In the genomic region with DNA sequence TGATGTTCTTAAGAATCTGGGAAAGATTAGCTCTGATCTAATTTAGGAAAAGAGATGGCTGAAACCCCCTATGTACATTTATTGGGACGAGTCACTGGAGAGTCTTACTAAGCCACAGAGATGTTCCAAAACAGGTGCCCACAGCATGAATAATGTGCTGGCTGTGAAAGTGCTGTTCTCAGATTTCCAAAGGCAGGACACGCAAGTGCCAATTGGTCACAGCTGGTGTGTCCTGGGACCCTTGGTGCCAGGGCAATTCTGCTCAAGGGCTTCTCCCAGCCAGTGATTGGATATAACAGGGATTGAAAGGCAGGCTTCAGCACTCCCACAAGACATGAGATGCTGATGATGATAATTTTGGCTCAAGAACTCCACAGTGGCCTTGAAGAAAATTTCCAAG, we compare ENCODE assay signal across 30 mouse cellular contexts. TPM values are rescaled to one million over a fixed set of nuclear protein-coding genes. Genes with fewer than 3 reads are reported as not detected.
DNase-seq lines count a peak whose midpoint lies in the region; ATAC-seq and TF ChIP-seq lines count a peak whose summit lies in the region.
"Had no signal": no experiment of that assay in that cellular context is flagged by ENCODE, and none has a peak within 500 bp of the region (broad histone marks: within the 10 kb centered on the region; RNA-seq: fewer than 3 reads in every experiment).

No protein-coding gene starts in this region.

- intact Hi-C loops in left cerebral cortex, postnatal 4 days (cut with DNase I) = no loop called here
- intact Hi-C loops in gastrocnemius, postnatal 14 days (cut with DNase I; ENCODE audit: low total_unique reads) = no loop called here

- H3K9me3 ChIP-seq in forebrain, embryonic 10.5 days = no peaks in the 10 kb centered on the region
- no peaks in the 10 kb centered on the region for H3K9me3 ChIP-seq in forebrain, postnatal 0 days (ENCODE audit: low read length)
- H3K9me3 ChIP-seq: forebrain, embryonic 15.5 days; G1E; heart, embryonic 13.5 days; hindbrain, embryonic 10.5 days; limb, embryonic 15.5 days; liver, embryonic 13.5 days; midbrain, embryonic 15.5 days; neural tube, embryonic 12.5 days had no signal

- no peak for TF ChIP-seq CTCF in forebrain, postnatal 0 days (IDR thresholded peaks at IDR 0.05; ENCODE audit: low read depth)

- WGBS in forebrain, embryonic 10.5 days = 82% methylated on average over 2 of the region's 2 CpGs
- WGBS in forebrain, postnatal 0 days = 73% methylated on average over 2 of the region's 2 CpGs

- H3K4me1 ChIP-seq in forebrain, embryonic 10.5 days = no peaks in the 10 kb centered on the region
- H3K4me1 ChIP-seq in forebrain, postnatal 0 days (ENCODE audit: insufficient read depth) = no peaks in the 10 kb centered on the region
- H3K4me1 ChIP-seq: forebrain, embryonic 15.5 days; heart, embryonic 13.5 days; hindbrain, embryonic 10.5 days; limb, embryonic 15.5 days; liver, embryonic 13.5 days; midbrain, embryonic 15.5 days; neural tube, embryonic 12.5 days had no signal

- H3K36me3 ChIP-seq in forebrain, embryonic 10.5 days (replicated peaks) = no peaks in the 10 kb centered on the region
- H3K36me3 ChIP-seq in forebrain, postnatal 0 days (ENCODE audit: insufficient read depth) = no peaks in the 10 kb centered on the region
- H3K36me3 ChIP-seq: forebrain, embryonic 15.5 days; G1E; heart, embryonic 13.5 days; hindbrain, embryonic 10.5 days; limb, embryonic 15.5 days; liver, embryonic 13.5 days; midbrain, embryonic 15.5 days; neural tube, embryonic 12.5 days had no signal

- no peak overlapping the region for H3K27ac ChIP-seq in forebrain, embryonic 10.5 days
- H3K27ac ChIP-seq in forebrain, postnatal 0 days (ENCODE audit: low read depth, low read length) = no peak overlapping the region
- H3K27ac ChIP-seq: forebrain, embryonic 15.5 days; heart, embryonic 13.5 days; hindbrain, embryonic 10.5 days; limb, embryonic 15.5 days; liver, embryonic 13.5 days; macrophage; midbrain, embryonic 15.5 days; neural tube, embryonic 12.5 days; stomach, postnatal 0 days had no signal

- peak; percentile 31 to 45 for DNase-seq in cerebellum, postnatal 10 days
- DNase-seq in cerebellum, adult 11 months = no peak
- DNase-seq in left cerebral cortex, postnatal 4 days = peak; percentile 31
- DNase-seq in left cerebral cortex, adult 11 months (ENCODE audit: low spot score) = no peak
- DNase-seq in gastrocnemius, postnatal 14 days = peak; percentile 45
- peak; percentile 49 for DNase-seq in skeletal muscle tissue, adult 2 months (ENCODE audit: low read depth, low spot score)
- no peak for DNase-seq in forebrain, embryonic 10.5 days (ENCODE audit: extremely low spot score, low spot score)
- DNase-seq in forebrain, postnatal 0 days = no peak
- DNase-seq: adrenal gland, adult 8-10 months; cerebellum, adult 8-10 months; heart, postnatal 10 days; kidney, postnatal 14 days; layer of hippocampus, adult 9-11 months; liver, embryonic 13.5 days; lung, adult 2 months; lung, postnatal 10 days; right cerebral cortex, adult 18-20 months; thymus, adult 18-20 months; thymus, postnatal 25 days had no signal

- H3K4me2 ChIP-seq in forebrain, postnatal 0 days (ENCODE audit: low read depth) = no peak overlapping the region
- H3K4me2 ChIP-seq: forebrain, embryonic 15.5 days; heart, embryonic 13.5 days; limb, embryonic 15.5 days; liver, embryonic 13.5 days; midbrain, embryonic 15.5 days; neural tube, embryonic 12.5 days had no signal

- ATAC-seq in forebrain, postnatal 0 days = no peak
- ATAC-seq: forebrain, embryonic 15.5 days; intestine, postnatal 0 days; midbrain, embryonic 15.5 days had no signal

- H3K9ac ChIP-seq in forebrain, postnatal 0 days = no peak overlapping the region
- H3K9ac ChIP-seq: forebrain, embryonic 15.5 days; heart, embryonic 13.5 days; limb, embryonic 15.5 days; liver, embryonic 13.5 days; midbrain, embryonic 15.5 days; neural tube, embryonic 12.5 days had no signal

- H3K27me3 ChIP-seq in forebrain, embryonic 10.5 days (ENCODE audit: poor library complexity, severe bottlenecking) = no peaks in the 10 kb centered on the region
- no peaks in the 10 kb centered on the region for H3K27me3 ChIP-seq in forebrain, postnatal 0 days (ENCODE audit: insufficient read depth, low read length)
- H3K27me3 ChIP-seq: forebrain, embryonic 15.5 days; heart, embryonic 13.5 days; limb, embryonic 15.5 days; liver, embryonic 13.5 days; midbrain, embryonic 15.5 days; neural tube, embryonic 12.5 days had no signal

- no peak overlapping the region for H3K4me3 ChIP-seq in forebrain, embryonic 10.5 days
- no peak overlapping the region for H3K4me3 ChIP-seq in forebrain, postnatal 0 days (ENCODE audit: low read depth, low read length)
- H3K4me3 ChIP-seq: forebrain, embryonic 15.5 days; heart, embryonic 13.5 days; hindbrain, embryonic 10.5 days; limb, embryonic 15.5 days; liver, embryonic 13.5 days; midbrain, embryonic 15.5 days; neural tube, embryonic 12.5 days had no signal

RNA-seq across cellular contexts. Expression of a gene that starts 16.7 kb away (rescaled TPM):
- 1 to 10 TPM; 2.2 to 2.4 TPM for total RNA-seq in left cerebral cortex, postnatal 4 days (2021)
- 1 to 10 TPM; 4.4 to 4.6 TPM for total RNA-seq in gastrocnemius, postnatal 14 days (2021)
- 4.4 and 5.0 TPM in 2 replicates for polyA plus RNA-seq in forebrain, embryonic 10.5 days (2016; fragmentation: Nextera tagmentation; extraction: Ambion mirVana)
- 2.0 and 2.4 TPM in 2 replicates for total RNA-seq in forebrain, postnatal 0 days (2014; rRNA removed)
- 0.57 and 1.2 TPM in 2 replicates for polyA plus RNA-seq in forebrain, postnatal 0 days (2015; fragmentation: Nextera tagmentation; extraction: Ambion mirVana)
- total RNA-seq: megakaryocyte-erythroid progenitor cell, adult 5-6 weeks had no signal
- polyA plus RNA-seq: G1E, macrophage had no signal

RNA-seq across cellular contexts. Expression of a gene that starts 48.1 kb away (rescaled TPM):
- total RNA-seq in left cerebral cortex, postnatal 4 days (2021) = 100 to 1,000 TPM; 270 to 290 TPM
- 10 to 100 TPM; 11.2 to 15.0 TPM for total RNA-seq in gastrocnemius, postnatal 14 days (2021)
- 97.3 and 99.4 TPM in 2 replicates for polyA plus RNA-seq in forebrain, embryonic 10.5 days (2016; fragmentation: Nextera tagmentation; extraction: Ambion mirVana)
- total RNA-seq in forebrain, postnatal 0 days (2014; rRNA removed) = 242 and 286 TPM in 2 replicates
- 147 and 183 TPM in 2 replicates for polyA plus RNA-seq in forebrain, postnatal 0 days (2015; fragmentation: Nextera tagmentation; extraction: Ambion mirVana)
- polyA plus RNA-seq: G1E had no signal

Comparison
In these comparisons a context has a peak if more than half of its experiments do, and no peak if none do; other contexts are left out.
1. DNase-seq: peak in cerebellum, postnatal 10 days (2 of 2), left cerebral cortex, postnatal 4 days (single experiment), gastrocnemius, postnatal 14 days (single experiment) and skeletal muscle tissue, adult 2 months (single experiment); none in cerebellum, adult 11 months (single experiment), left cerebral cortex, adult 11 months (single experiment), forebrain, embryonic 10.5 days (single experiment) and forebrain, postnatal 0 days (single experiment).
2. RNA of a gene that starts 48.1 kb away (total RNA-seq): 270 to 290 TPM in left cerebral cortex, postnatal 4 days and 242 to 286 TPM in forebrain, postnatal 0 days; 11.2 to 15.0 TPM in gastrocnemius, postnatal 14 days; every median in the first group is over 10 times any median in the second.